12 mouse cellular contexts compared by ENCODE assay signal in the genomic region with DNA sequence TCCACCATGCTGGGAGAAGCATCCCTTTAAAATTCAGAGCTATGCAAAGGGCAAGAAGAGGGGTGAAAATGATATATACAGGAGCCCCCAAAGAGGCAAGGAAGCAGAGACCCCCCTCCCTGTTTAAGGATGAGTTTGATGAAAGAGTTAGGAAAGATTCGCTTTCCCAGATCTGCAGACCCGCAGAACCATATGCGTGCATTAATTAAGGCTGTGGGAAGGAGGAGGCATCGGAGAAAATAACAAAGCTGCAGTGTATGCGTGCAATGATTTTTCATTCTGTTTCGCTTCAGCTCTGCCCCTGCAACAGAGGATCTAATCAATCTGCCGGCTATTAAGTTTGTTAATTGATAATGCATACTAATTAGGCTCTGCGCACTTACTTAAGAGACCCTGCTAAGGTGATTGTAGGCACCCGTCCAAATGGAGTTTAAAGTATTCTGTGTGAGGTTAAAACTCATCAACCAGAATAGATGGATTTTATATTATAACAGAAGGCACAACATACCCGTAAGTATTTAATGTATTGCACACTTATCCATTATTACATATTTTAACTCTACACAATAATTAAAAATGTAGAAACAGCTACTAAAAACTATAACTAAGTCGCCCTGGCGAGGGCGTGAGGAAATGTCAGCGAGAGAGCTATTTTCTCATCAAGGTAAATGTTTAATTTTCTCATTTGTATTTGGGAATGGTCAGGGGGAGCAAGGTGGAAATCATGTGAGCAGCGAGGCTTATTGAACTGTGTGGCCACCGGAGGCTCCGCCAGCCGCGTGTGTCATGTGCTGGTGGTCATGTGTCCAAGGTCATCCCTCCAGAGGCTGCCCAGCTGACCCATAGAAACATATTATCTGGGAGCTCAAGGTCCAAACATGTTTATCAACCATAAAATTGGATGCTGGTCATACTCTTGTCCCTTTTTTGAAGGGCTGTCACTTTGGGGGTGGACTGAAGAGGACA.
DNase-seq lines count a peak whose midpoint lies in the region; ATAC-seq lines count a peak whose summit lies in the region.
"Had no signal": no experiment of that assay in that cellular context is flagged by ENCODE, and none has a peak within 500 bp of the region (broad histone marks: within the 10 kb centered on the region; RNA-seq: fewer than 3 reads in every experiment).

No protein-coding gene starts in this region.

- H3K36me3 ChIP-seq in heart, embryonic 11.5 days (ENCODE audit: control insufficient read depth, insufficient read depth, low read length) = no peaks in the 10 kb centered on the region
- H3K36me3 ChIP-seq in hindbrain, embryonic 16.5 days (ENCODE audit: control insufficient read depth, insufficient read depth, low read length) = no peaks in the 10 kb centered on the region
- H3K36me3 ChIP-seq in midbrain, embryonic 12.5 days = no peaks in the 10 kb centered on the region

- ATAC-seq in heart, embryonic 11.5 days (replicated peaks; ENCODE audit: insufficient number of reproducible peaks, low FRiP score, low TSS enrichment) = no peak
- ATAC-seq in hindbrain, embryonic 16.5 days = peak; percentile 48; the same call in 1 of the 2 replicates
- ATAC-seq in midbrain, embryonic 12.5 days (ENCODE audit: low FRiP score, low read depth) = no peak

- H3K27me3 ChIP-seq in heart, embryonic 11.5 days (ENCODE audit: control insufficient read depth, insufficient read depth, low read length) = no peaks in the 10 kb centered on the region
- H3K27me3 ChIP-seq in hindbrain, embryonic 16.5 days (replicated peaks; ENCODE audit: control insufficient read depth, insufficient read depth, low read length) = no peaks in the 10 kb centered on the region
- H3K27me3 ChIP-seq in midbrain, embryonic 12.5 days = peaks cover 57% of the 10 kb centered on the region

- H3K9me3 ChIP-seq in heart, embryonic 11.5 days (replicated peaks; ENCODE audit: control insufficient read depth, low read length) = no peaks in the 10 kb centered on the region
- H3K9me3 ChIP-seq in hindbrain, embryonic 16.5 days (ENCODE audit: control insufficient read depth, low read length) = no peaks in the 10 kb centered on the region
- no peaks in the 10 kb centered on the region for H3K9me3 ChIP-seq in midbrain, embryonic 12.5 days

- 65% methylated on average over 19 of the region's 19 CpGs for whole genome bisulfite sequencing in heart, embryonic 11.5 days (ENCODE audit: insufficient replicate concordance)
- 54% methylated on average over 19 of the region's 19 CpGs for WGBS in hindbrain, embryonic 16.5 days
- 65% methylated on average over 19 of the region's 19 CpGs for WGBS in midbrain, embryonic 12.5 days

- no peak overlapping the region for H3K4me2 ChIP-seq in heart, embryonic 11.5 days
- H3K4me2 ChIP-seq in hindbrain, embryonic 16.5 days (ENCODE audit: low read length) = peak overlapping the region; percentile 47
- peak overlapping the region; percentile 38 for H3K4me2 ChIP-seq in midbrain, embryonic 12.5 days (replicated peaks)
- H3K4me2 ChIP-seq: liver, embryonic 11.5 days had no signal

- DNase-seq in heart, adult 11 months = peak; percentile 79
- DNase-seq in brain, adult 2 months (ENCODE audit: low read depth, low spot score) = peak; percentile 3
- no peak for DNase-seq in natural killer cell, adult 2 months (ENCODE audit: low spot score in 2 of 2)
- DNase-seq in urinary bladder, postnatal 14 days (ENCODE audit: low spot score) = no peak
- no peak for DNase-seq in right cerebral cortex, postnatal 36 days (ENCODE audit: low spot score in 2 of 2)
- DNase-seq: cerebellum, postnatal 25 days; heart, postnatal 36 days; spleen, adult 18-20 months had no signal

- no peak overlapping the region for H3K27ac ChIP-seq in heart, embryonic 11.5 days (ENCODE audit: low read depth, low read length)
- no peak overlapping the region for H3K27ac ChIP-seq in hindbrain, embryonic 16.5 days (ENCODE audit: low read depth, low read length)
- no peak overlapping the region for H3K27ac ChIP-seq in midbrain, embryonic 12.5 days (replicated peaks)

- no peaks in the 10 kb centered on the region for H3K4me1 ChIP-seq in heart, embryonic 11.5 days (ENCODE audit: control insufficient read depth, insufficient read depth, low read length)
- no peaks in the 10 kb centered on the region for H3K4me1 ChIP-seq in hindbrain, embryonic 16.5 days (ENCODE audit: control insufficient read depth, insufficient read depth, low read depth, low read length)
- H3K4me1 ChIP-seq in midbrain, embryonic 12.5 days = peaks cover 15% of the 10 kb centered on the region

- no peak overlapping the region for H3K4me3 ChIP-seq in heart, embryonic 11.5 days (ENCODE audit: low read depth, low read length)
- H3K4me3 ChIP-seq in hindbrain, embryonic 16.5 days (ENCODE audit: low read length) = peak overlapping the region; percentile 19
- no peak overlapping the region for H3K4me3 ChIP-seq in midbrain, embryonic 12.5 days

- H3K9ac ChIP-seq in heart, embryonic 11.5 days (ENCODE audit: low read depth, low read length) = no peak overlapping the region
- H3K9ac ChIP-seq in hindbrain, embryonic 16.5 days (ENCODE audit: low read depth, low read length) = no peak overlapping the region
- H3K9ac ChIP-seq in midbrain, embryonic 12.5 days (replicated peaks) = no peak overlapping the region

Comparison
In these comparisons a context has a peak if more than half of its experiments do, and no peak if none do; other contexts are left out.
1. DNase-seq: peak in heart, adult 11 months (single experiment) and brain, adult 2 months (single experiment); none in natural killer cell, adult 2 months (0 of 2), urinary bladder, postnatal 14 days (single experiment) and right cerebral cortex, postnatal 36 days (0 of 2).